Mouse (Mus musculus) Patski (cell line): ENCODE measurements around the gene Dot1l. TPM values are rescaled to one million over a fixed set of nuclear protein-coding genes. Genes with fewer than 3 reads are reported as not detected.

Experiments used
- ATAC-seq: fragments of 100-300 bp; one replicate; pipeline ENCODE4 v1.8.0; 2021
- CTCF ChIA-PET: fragments of 350-600 bp; sonication (Branson Sonifier 250); formaldehyde crosslinking; loops from one replicate; lab custom pipeline; 2022; ENCODE audit warnings: inconsistent platforms; lab: Charles Lee
- POLR2A ChIA-PET: fragments of 350-600 bp; sonication (Branson Sonifier 250); formaldehyde crosslinking; loops from one replicate; lab custom pipeline; 2022; ENCODE audit warnings: antibody characterized with exemption, inconsistent platforms; lab: Charles Lee
- DNase-seq: peaks from one replicate; pipeline ENCODE4 v3.0.0-alpha.2; 2011; ENCODE audit warnings: low read depth, low spot score
- H3K27me3 ChIP-seq: fragments of 371-371 bp; one replicate; pipeline ENCODE4 v1.5.1; 2021
- CTCF ChIP-seq: fragments of 100-300 bp; IDR thresholded peaks from one replicate; pipeline ENCODE4 v1.5.1; 2021
- in situ Hi-C: fragments of 300-500 bp; cut with MboI; formaldehyde crosslinking; loops from 3 replicates; pipeline ENCODE4 v1.11.1; 2018; ENCODE audit warnings: low pct_unique_long_range_greater_than_20kb, mixed read lengths
- polyA plus RNA-seq: library from polyadenylated mRNA; unstranded; gene quantifications from one replicate; pipeline ENCODE4 v1.2.3, GENCODE M21; 2021

Dot1l gene
- polyA plus RNA-seq, 1 experiment from 2014 or later: 24.0 TPM

DNA sequence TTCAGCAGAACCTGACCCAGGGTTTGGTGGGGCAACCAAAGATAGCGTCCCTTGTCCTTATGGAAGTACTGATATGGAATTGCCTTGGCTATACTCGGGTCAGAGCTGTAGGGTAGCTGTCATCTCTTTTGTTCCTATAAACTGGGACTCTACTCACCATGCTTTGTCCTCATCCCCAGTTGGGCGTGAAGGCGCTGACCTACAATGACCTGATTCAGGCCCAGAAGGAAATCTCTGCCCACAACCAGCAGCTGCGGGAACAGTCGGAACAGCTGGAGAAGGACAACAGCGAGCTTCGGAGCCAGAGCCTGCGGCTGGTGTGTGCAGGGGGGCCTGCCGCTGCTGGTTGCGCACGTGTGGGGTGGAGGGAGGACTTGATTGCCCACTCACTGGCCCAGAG lies 29.9 kb downstream of the Dot1l start:
- no peak for ATAC-seq
- no peak for DNase-seq
- H3K27me3 ChIP-seq: no peaks in the 10 kb centered on the region
- ChIA-PET CTCF (interaction anchor here (1.3 to 5.0 kb wide), 2 partner anchors 9 to 96 kb away, joined by 4 to 29 read pairs; no protein-coding TSS in a partner anchor), POLR2A (interaction anchor here (0.5 kb wide), 1 partner anchor 51 kb away, joined by 3 read pairs; no protein-coding TSS in a partner anchor)
- no peak for TF ChIP-seq CTCF
- in situ Hi-C loops: no loop called here

DNA sequence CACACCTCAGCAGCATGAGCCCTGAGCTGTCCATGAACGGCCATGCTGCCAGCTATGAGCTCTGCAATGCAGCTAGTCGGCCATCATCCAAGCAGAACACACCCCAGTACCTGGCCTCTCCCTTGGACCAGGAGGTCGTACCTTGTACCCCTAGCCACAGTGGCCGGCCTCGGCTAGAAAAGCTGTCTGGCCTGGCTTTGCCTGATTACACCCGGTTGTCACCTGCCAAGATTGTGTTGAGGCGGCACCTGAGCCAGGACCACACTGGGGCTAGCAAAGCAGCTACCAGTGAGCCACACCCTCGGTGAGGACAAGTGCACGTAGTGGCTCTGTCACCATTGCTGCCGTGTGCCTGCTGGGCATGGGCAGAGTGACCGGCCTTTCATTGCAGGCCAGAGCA lies 31.0 kb downstream of the Dot1l start:
- no peaks in the 10 kb centered on the region for H3K27me3 ChIP-seq
- in situ Hi-C loops: no loop called here
- ChIA-PET CTCF (interaction anchor here (1.3 to 5.0 kb wide), 3 partner anchors 10 to 95 kb away, joined by 3 to 29 read pairs (median 4); no protein-coding TSS in a partner anchor), POLR2A (interaction anchor here (1.0 kb wide), 2 partner anchors 9 kb away, joined by 3 to 4 read pairs; no protein-coding TSS in a partner anchor)
- DNase-seq: no peak
- ATAC-seq: no peak
- no peak for TF ChIP-seq CTCF

DNA sequence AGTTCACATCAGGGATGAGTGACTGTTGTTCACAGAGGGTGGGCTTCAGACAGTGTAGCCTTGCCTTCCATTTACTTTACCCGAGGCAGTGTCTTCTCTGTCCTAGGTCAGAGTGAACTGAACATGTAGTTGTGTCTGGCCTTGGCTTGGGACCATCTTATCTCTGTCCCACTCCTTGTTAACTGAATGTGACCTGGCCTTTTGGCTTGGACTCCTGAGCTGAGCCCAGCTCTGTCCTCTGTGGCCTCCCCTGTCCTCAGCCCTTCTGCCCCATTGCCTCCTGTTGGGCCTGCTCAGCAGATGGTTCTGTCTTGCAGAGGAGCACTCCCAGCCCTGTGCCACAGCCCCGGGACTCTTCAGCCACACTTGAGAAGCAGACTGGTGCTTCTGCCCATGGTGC lies 32.5 kb downstream of the Dot1l start:
- in situ Hi-C loops: no loop called here
- ATAC-seq: no peak
- no peaks in the 10 kb centered on the region for H3K27me3 ChIP-seq
- POLR2A ChIA-PET: interaction anchor here (1.3 kb wide), 1 partner anchor 33 kb away, joined by 3 read pairs; the partner anchor contains the start of gene Dot1l
- no peak for DNase-seq
- CTCF ChIA-PET: interaction anchor here (5.0 kb wide), 1 partner anchor 12 kb away, joined by 29 read pairs; no protein-coding TSS in a partner anchor
- TF ChIP-seq CTCF: no peak

DNA sequence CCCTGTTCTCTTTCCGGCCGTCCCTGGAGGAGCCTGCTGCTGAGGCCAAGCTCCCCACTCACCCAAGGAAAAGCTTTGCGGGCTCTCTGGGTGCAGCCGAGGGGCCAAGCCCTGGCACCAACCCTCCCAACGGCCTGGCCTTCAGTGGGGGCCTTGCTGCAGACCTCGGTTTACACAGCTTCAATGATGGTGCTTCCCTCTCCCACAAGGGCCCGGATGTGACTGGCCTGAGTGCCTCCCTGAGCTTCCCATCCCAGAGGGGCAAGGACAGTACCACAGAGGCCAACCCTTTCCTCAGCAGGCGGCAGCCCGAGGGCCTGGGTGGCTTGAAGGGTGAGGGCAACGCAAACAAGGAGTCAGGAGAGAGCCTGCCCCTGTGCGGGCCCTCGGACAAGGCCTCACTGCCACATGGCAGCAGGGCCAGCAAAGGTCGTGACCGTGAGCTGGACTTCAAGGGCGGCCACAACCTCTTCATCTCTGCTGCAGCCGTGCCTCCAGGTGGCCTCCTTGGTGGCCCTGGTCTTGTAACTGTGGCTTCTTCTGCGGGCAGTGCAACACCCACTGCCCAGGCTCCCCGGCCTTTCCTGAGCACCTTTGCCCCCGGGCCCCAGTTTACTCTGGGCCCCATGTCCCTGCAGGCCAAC lies 35.9 kb downstream of the Dot1l start:
- DNase-seq (no peak), ATAC-seq (no peak)
- ChIA-PET CTCF (no interaction called here), POLR2A (no interaction called here)
- no peaks in the 10 kb centered on the region for H3K27me3 ChIP-seq
- in situ Hi-C loops: no loop called here
- TF ChIP-seq CTCF: no peak

DNA sequence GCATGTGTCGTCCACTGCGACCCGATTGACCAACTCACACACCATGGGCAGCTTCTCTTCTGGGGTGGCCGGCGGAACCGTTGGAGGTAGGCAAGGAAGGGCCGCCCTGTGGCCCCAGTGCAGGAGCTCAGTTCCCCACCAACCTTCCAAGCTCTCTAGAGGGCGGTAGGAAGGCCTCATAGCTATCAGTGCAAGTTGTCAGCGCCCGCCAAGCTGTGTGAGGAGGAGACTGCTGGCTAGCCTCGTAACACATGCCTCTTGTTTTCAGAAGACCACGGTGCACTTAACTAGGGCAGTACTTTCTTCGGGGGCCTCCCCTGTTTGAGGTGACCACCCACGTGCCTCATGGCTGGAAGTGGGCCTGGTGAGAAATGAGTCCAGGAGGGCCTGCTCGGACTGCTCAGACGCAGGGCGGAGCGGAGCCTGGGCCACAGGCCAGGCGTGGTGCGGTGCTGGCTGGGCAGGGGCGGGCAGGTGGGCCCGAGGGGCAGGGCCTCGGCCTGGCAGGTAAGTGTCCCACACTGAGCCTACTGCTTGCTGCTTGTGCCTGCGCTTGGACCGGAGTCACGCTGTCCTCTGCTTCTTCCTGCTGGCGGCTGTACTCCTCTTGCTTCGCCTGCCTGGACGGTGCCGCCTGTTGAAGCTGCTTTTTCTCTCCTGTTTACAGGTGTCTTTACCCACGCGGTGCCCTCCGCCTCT lies 36.6 kb downstream of the Dot1l start:
- no peak for TF ChIP-seq CTCF
- H3K27me3 ChIP-seq: no peaks in the 10 kb centered on the region
- in situ Hi-C loops: no loop called here
- DNase-seq: no peak
- CTCF ChIA-PET: no interaction called here
- ATAC-seq: no peak
- POLR2A ChIA-PET: no interaction called here

DNA sequence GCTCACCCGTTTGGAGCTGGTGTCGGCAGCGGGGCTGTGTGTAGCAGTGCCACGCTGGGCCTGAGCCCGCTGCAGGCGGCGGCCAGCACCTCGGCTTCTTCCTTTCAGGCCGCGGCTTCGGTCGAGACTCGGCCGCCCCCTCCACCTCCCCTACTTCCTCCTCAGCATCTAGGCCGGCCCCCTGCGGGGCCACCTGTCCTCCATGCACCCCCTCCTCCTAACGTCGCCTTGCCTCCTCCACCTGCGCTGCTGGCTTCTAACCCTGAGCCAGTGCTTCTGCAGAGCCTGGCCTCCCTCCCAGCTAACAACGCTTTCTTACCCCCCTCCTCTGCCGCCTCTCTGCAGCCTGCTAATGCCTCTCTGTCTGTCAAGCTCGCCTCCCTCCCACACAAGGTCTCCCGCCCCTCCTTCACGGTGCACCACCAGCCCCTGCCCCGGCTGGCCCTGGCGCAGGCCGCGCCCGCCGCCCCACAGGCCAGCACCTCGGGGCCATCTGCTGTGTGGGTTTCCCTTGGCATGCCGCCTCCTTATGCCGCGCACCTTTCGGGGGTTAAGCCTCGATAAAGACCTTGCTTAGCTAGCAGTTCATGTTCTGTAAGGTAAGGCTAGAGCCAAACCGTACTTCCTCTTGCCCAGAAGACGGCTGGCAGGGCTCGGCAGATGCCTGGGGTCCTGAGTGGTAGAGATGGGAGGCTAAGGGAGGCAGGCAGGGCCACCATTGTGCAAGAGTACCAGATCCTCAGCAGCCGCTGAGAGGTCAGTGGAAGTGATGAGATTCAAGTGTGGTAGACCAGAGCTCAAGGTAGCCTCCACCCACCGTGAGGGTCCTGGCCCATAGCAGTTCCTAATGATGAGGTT lies 37.4 kb downstream of the Dot1l start:
- CTCF ChIA-PET: no interaction called here
- DNase-seq (no peak), ATAC-seq (no peak)
- no peak for TF ChIP-seq CTCF
- in situ Hi-C loops: no loop called here
- no peaks in the 10 kb centered on the region for H3K27me3 ChIP-seq
- POLR2A ChIA-PET: interaction anchor here (1.1 kb wide), 1 partner anchor 14 kb away, joined by 3 read pairs; no protein-coding TSS in a partner anchor

- no peaks in the 10 kb centered on the region for H3K27me3 ChIP-seq
- TF ChIP-seq CTCF: no peak
- ChIA-PET POLR2A (interaction anchor here (1.1 kb wide), 1 partner anchor 15 kb away, joined by 3 read pairs; no protein-coding TSS in a partner anchor), CTCF (no interaction called here)
- DNase-seq: no peak
- in situ Hi-C loops: no loop called here
- ATAC-seq: no peak
Observed at GRCm38 (mm10) chr10:80793033-80793784, 38.2 kb downstream of the Dot1l start.

- no peak for DNase-seq
- CTCF ChIA-PET: no interaction called here
- ATAC-seq: no peak
- no peaks in the 10 kb centered on the region for H3K27me3 ChIP-seq
- POLR2A ChIA-PET: interaction anchor here (1.0 kb wide), 1 partner anchor 39 kb away, joined by 10 read pairs; the partner anchor contains the start of gene Dot1l
- in situ Hi-C loops: no loop called here
- no peak for TF ChIP-seq CTCF
Observed at GRCm38 (mm10) chr10:80793803-80794202, 38.8 kb downstream of the Dot1l start.

GRCm38 (mm10) chr10:80794750-80795149 lies 39.7 kb downstream of the Dot1l start:
- no peak for TF ChIP-seq CTCF
- ATAC-seq: no peak
- POLR2A ChIA-PET: interaction anchor here (1.0 to 1.4 kb wide), 2 partner anchors 9 to 40 kb away, joined by 3 to 10 read pairs; partner anchors contain the start of gene Dot1l
- no peaks in the 10 kb centered on the region for H3K27me3 ChIP-seq
- in situ Hi-C loops: loop anchor here (5.0 kb wide), 1 partner anchor 47 kb away; no protein-coding TSS in a partner anchor
- CTCF ChIA-PET: no interaction called here
- DNase-seq: no peak
